Mouse (Mus musculus) heart, adult 2 months (tissue): ENCODE measurements at regions not wholly inside any gene's neighbourhood (a gene's known extent, or its start where the extent isn't known, plus 50 kb on each side); places are given as distances from the start of the nearest gene placed in this dataset.
A peak's percentile ranks its signal among the peaks of the same experiment; 100 is the strongest.

Experiments used
- DNase-seq, 2 experiments: peaks; one replicate each; pipeline ENCODE4 v3.0.0; 2021
- H3K27ac ChIP-seq: fragments of 200-600 bp; 2 replicates; pipeline ENCODE4 v1.8.1; 2022
- H3K27me3 ChIP-seq: fragments of 200-500 bp; 2 replicates; pipeline ENCODE4 v1.6.1; 2012; ENCODE audit warnings: mild to moderate bottlenecking, low read length, inconsistent platforms, mixed read lengths; ENCODE audit not compliant: control insufficient read depth, insufficient read depth
- H3K36me3 ChIP-seq: fragments of 200-500 bp; 2 replicates; pipeline ENCODE4 v1.6.1; 2012; ENCODE audit warnings: low read length, inconsistent platforms; ENCODE audit not compliant: control insufficient read depth, insufficient read depth
- H3K4me1 ChIP-seq: fragments of 200-500 bp; 2 replicates; pipeline ENCODE4 v1.6.1; 2011; ENCODE audit warnings: low read length; ENCODE audit not compliant: control insufficient read depth, insufficient read depth
- H3K4me3 ChIP-seq: fragments of 200-600 bp; 2 replicates; pipeline ENCODE4 v1.8.1; 2022
- H3K79me2 ChIP-seq: fragments of 200-500 bp; replicated peaks from 2 replicates; pipeline ENCODE4 v1.6.1; 2012; ENCODE audit warnings: mild to moderate bottlenecking, inconsistent platforms, low read length, moderate library complexity, mixed read lengths; ENCODE audit not compliant: control insufficient read depth, insufficient read depth
- H3K9ac ChIP-seq: fragments of 200-500 bp; 2 replicates; pipeline ENCODE4 v1.6.1; 2012; ENCODE audit warnings: low read depth, mild to moderate bottlenecking, control low read depth, inconsistent platforms, low read length, mixed read lengths
- CTCF ChIP-seq: fragments of 200-600 bp; IDR thresholded peaks from 2 replicates; pipeline ENCODE4 v1.8.1; 2022; ENCODE audit warnings: antibody characterized with exemption, mild to moderate bottlenecking, moderate library complexity
- EP300 ChIP-seq: fragments of 200-500 bp; IDR thresholded peaks from 2 replicates; pipeline ENCODE4 v1.6.1; 2011; ENCODE audit warnings: low read depth, low read length, control low read depth; ENCODE audit not compliant: insufficient read depth
- POLR2A ChIP-seq: fragments of 200-500 bp; IDR thresholded peaks from 2 replicates; pipeline ENCODE4 v1.6.1; 2011; ENCODE audit warnings: mild to moderate bottlenecking, low read depth, low read length, control low read depth; ENCODE audit not compliant: insufficient read depth
- WGBS: fragments of 180-500 bp; shearing (Covaris S2); methylation state at CpG from one replicate; pipeline ENCODE4 v1.1.7; 2018; 5-methylcytosine and 5-hydroxymethylcytosine counted together
- intact Hi-C: fragments of 180-260 bp; cut with DNase I; formaldehyde crosslinking; loops from one replicate; pipeline ENCODE4 v1.15.1; 2025

DNA sequence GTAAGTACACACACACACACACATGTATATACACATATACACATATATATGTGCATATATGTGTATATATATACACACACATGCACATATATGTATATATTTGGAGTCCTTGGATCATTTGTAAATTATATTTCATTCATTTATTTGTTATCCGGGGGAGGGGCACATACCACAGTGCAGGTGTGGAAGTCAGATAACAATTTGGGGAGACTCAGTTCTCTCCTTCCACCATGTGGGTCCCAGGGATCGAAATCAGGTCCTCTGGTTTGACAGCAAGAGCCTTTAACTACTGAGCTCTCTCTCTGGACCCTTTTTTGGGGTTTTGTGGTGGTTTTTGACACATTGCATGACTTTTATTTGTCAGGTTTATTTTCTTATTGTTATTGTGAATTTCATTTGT lies 65.8 kb upstream of the Cecr2 start:
- H3K4me1 ChIP-seq, result peaks cover 4% of the 10 kb centered on the region; the same call in 1 of the 2 replicates
- no peak for DNase-seq
- no peak overlapping the region for H3K27ac ChIP-seq
- H3K4me3 ChIP-seq, result no peak overlapping the region
- TF ChIP-seq CTCF (no peak), POLR2A (no peak), EP300 (no peak)
- no peaks in the 10 kb centered on the region for H3K36me3 ChIP-seq
- H3K79me2 ChIP-seq, result no peaks in the 10 kb centered on the region
- intact Hi-C loops, result loop anchor here (5.0 kb wide), 1 partner anchor 67 kb away; the partner anchor contains the start of gene Cecr2
- no peak overlapping the region for H3K9ac ChIP-seq
- WGBS, result 86% methylated on average over 2 of the region's 2 CpGs
- H3K27me3 ChIP-seq, result no peaks in the 10 kb centered on the region

DNA sequence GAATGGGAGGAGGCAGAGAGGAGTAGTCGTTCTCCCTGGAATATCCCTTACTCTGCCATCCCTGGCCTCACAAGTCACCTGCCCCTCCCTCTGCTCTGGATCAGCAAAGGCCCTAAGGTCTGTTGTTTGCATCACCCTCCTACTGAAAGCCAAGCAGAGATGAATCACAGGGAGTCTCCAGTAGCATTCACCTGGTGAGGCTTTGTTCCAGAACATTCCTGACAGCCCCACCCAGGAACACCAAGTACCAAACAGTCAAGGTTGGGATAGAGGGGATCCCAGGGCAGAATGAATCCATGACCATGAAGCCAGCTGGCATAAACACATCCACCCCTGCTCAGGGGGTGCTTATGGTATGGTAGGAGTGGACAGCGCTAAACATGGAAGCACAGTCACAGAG lies 67.4 kb upstream of the Hdhd5 start:
- DNase-seq, result no peak
- intact Hi-C loops, result loop anchor here (5.0 kb wide), 1 partner anchor 56 kb away; no protein-coding TSS in a partner anchor

DNA sequence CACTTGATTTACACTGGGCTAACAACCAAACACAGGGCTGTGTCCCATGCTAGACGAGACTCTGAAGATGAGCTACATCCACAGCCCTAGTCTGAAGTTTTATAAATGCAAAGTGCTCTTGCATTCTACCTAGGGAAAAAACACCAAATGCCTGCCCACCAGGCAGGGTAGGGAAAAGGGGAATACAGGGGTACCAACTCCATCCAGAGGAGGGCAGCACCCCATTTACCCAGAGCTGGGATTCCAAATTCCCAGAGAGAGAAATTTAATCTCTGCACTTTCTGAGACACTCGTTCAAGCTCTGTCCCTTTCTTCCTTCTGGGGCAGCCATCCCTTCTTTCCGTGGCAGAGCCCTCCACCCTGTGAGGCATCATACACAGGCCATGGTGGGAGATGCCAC lies 66.8 kb upstream of the Hdhd5 start:
- no peak for DNase-seq
- Histone ChIP-seq H3K79me2 (no peaks in the 10 kb centered on the region), H3K27me3 (no peaks in the 10 kb centered on the region), H3K4me1 (no peaks in the 10 kb centered on the region; the same call in 1 of the 2 replicates), H3K4me3 (no peak overlapping the region), H3K27ac (no peak overlapping the region), H3K36me3 (no peaks in the 10 kb centered on the region), H3K9ac (no peak overlapping the region)
- intact Hi-C loops, result loop anchor here (5.0 kb wide), 1 partner anchor 56 kb away; no protein-coding TSS in a partner anchor
- 24% methylated on average over 3 of the region's 3 CpGs for WGBS
- TF ChIP-seq CTCF, result peak; percentile 66
- TF ChIP-seq EP300, result no peak

More for the DNA sequence above, 67.4 kb upstream of the Hdhd5 start:
- Histone ChIP-seq H3K36me3 (no peaks in the 10 kb centered on the region), H3K4me3 (no peak overlapping the region), H3K79me2 (no peaks in the 10 kb centered on the region), H3K27ac (no peak overlapping the region), H3K4me1 (no peaks in the 10 kb centered on the region; the same call in 1 of the 2 replicates), H3K9ac (no peak overlapping the region), H3K27me3 (no peaks in the 10 kb centered on the region)
- 86% methylated on average over 2 of the region's 2 CpGs for WGBS
- no peak for TF ChIP-seq CTCF
- TF ChIP-seq POLR2A, result no peak
- TF ChIP-seq EP300, result no peak

DNA sequence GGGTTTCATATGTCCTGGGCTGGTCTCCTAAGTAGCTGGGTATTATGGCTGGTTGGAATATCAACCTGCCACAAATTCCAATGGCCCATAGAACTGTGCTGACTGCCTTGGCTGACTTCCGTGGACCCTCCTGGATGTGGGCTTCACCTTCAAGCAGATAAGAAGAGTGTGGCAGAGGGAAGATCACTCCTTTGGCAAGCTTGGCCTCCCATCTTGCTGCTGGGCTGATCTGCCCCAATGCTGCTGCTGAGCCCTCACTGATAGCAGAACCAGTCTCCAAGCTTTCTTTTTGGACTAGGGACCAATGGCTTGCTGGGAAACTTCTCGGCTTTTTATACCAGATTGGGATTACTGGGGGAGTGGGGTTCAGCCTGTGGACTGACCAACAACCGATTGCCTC lies 65.6 kb upstream of the Hdhd5 start:
- no peak for DNase-seq
- Histone ChIP-seq H3K27me3 (no peaks in the 10 kb centered on the region), H3K27ac (no peak overlapping the region), H3K4me3 (no peak overlapping the region), H3K4me1 (peaks cover 4% of the 10 kb centered on the region), H3K36me3 (no peaks in the 10 kb centered on the region), H3K9ac (no peak overlapping the region), H3K79me2 (no peaks in the 10 kb centered on the region)
- no peak for TF ChIP-seq EP300
- TF ChIP-seq CTCF, result no peak
- no peak for TF ChIP-seq POLR2A
- intact Hi-C loops, result loop anchor here (5.0 kb wide), 1 partner anchor 54 kb away; no protein-coding TSS in a partner anchor
- 83% methylated on average over 3 of the region's 3 CpGs for WGBS

DNA sequence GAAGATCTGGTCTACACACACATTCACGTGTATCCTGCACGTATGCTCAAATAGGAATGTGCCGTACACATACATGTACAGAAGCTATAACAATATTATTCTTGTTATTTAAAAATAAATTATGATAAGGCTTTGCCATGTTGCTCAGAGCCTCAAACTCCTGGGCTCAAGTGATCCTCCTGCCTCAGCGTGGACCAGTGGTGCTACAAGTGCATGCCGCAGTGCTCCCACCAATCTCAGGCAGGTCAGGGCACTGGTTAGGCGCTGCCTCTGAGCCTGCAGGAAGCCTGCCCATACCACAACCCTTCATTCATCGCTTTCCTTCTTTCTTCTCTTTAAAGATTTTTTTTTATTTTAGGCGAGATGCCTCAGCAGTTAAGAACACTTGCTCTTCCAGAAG lies 63.3 kb upstream of the Hdhd5 start:
- Histone ChIP-seq H3K27ac (no peak overlapping the region), H3K9ac (no peak overlapping the region), H3K79me2 (no peaks in the 10 kb centered on the region), H3K36me3 (no peaks in the 10 kb centered on the region), H3K4me3 (no peak overlapping the region), H3K27me3 (no peaks in the 10 kb centered on the region), H3K4me1 (peaks cover 4% of the 10 kb centered on the region)
- no peak for TF ChIP-seq EP300
- no peak for DNase-seq
- intact Hi-C loops, result no loop called here
- 92% methylated on average over 8 of the region's 8 CpGs for WGBS

DNA sequence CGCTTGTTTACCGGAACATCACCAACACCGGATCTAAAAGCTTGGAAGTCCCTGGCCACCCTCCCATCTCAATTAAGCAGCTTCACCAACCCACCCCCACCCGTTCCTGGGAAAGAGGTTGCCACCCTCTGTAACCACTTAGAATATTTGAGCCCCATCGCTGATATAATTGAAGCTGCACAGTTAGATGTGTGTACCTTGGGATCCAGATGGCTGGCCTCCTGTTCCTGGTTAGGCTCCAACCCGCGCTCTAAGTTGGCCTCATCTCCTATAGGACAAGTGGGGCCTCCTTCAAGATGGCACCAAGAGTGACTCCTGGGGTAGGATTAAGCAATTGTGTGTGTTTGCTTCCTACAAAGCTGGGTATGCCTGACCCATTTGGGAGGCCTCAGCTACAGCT lies 61.6 kb upstream of the Hdhd5 start:
- 54% methylated on average over 7 of the region's 7 CpGs for WGBS
- Histone ChIP-seq H3K27me3 (no peaks in the 10 kb centered on the region), H3K9ac (no peak overlapping the region), H3K79me2 (no peaks in the 10 kb centered on the region), H3K4me3 (no peak overlapping the region), H3K36me3 (peaks cover 5% of the 10 kb centered on the region; the same call in 1 of the 2 replicates), H3K27ac (peak overlapping the region; percentile 1; the same call in 1 of the 2 replicates), H3K4me1 (peaks cover 7% of the 10 kb centered on the region)
- no peak for DNase-seq
- TF ChIP-seq CTCF, result no peak
- TF ChIP-seq POLR2A, result no peak
- no peak for TF ChIP-seq EP300
- intact Hi-C loops, result no loop called here
